Mouse (Mus musculus) megakaryocyte, embryonic 14.5 days (primary cell): Measurements from ENCODE around the gene Akap8. TPM values are rescaled to one million over a fixed set of nuclear protein-coding genes. Genes with fewer than 3 reads are reported as not detected.

ENCODE experiments used
- H3K27me3 ChIP-seq: replicated peaks from 2 replicates; pipeline ENCODE3; 2012; ENCODE audit warnings: inconsistent platforms
- H3K36me3 ChIP-seq: replicated peaks from 2 replicates; pipeline ENCODE3; 2012; ENCODE audit warnings: low read length, inconsistent platforms, mixed read lengths
- H3K4me1 ChIP-seq: 2 replicates; pipeline ENCODE4 v1.6.1; 2012; ENCODE audit warnings: inconsistent platforms
- H3K4me3 ChIP-seq: replicated peaks from 2 replicates; pipeline ENCODE3; 2012; ENCODE audit warnings: moderate library complexity, mild to moderate bottlenecking, inconsistent platforms
- H3K9me3 ChIP-seq: 2 replicates; pipeline ENCODE4 v1.6.1; 2012; ENCODE audit warnings: inconsistent platforms
- FLI1 ChIP-seq: IDR thresholded peaks from 2 replicates; pipeline ENCODE4 v1.6.1; 2012; ENCODE audit warnings: low read length, inconsistent platforms, mixed read lengths
- GATA1 ChIP-seq: IDR thresholded peaks from 3 replicates; pipeline ENCODE4 v1.6.1; 2012; ENCODE audit warnings: mixed read lengths, low read length, inconsistent platforms, borderline replicate concordance
- polyA plus RNA-seq: library from polyadenylated mRNA; stranded (reverse); fragments of >175 nt; gene quantifications from 2 replicates; pipeline ENCODE4 v1.2.3, GENCODE M21; 2012; ENCODE audit warnings: low replicate concordance; ENCODE audit not compliant: insufficient read depth

The Akap8 gene
- polyA plus RNA-seq, 1 experiment, result 67.7 TPM

GRCm38 (mm10) chr17:32349851-32350381 is 28.9 kb upstream of the Akap8 start:
- Histone ChIP-seq H3K27me3 (no peaks in the 10 kb centered on the region), H3K4me3 (peak overlapping the region; percentile 100)

GRCm38 (mm10) chr17:32349037-32349732 is 28.1 kb upstream of the Akap8 start:
- Histone ChIP-seq H3K27me3 (no peaks in the 10 kb centered on the region), H3K36me3 (peaks cover 42% of the 10 kb centered on the region), H3K4me3 (peak overlapping the region; percentile 100), H3K9me3 (no peaks in the 10 kb centered on the region), H3K4me1 (peaks cover 44% of the 10 kb centered on the region)
- TF ChIP-seq GATA1, result no peak
- no peak for TF ChIP-seq FLI1

More at GRCm38 (mm10) chr17:32349851-32350381, 28.9 kb upstream of the Akap8 start:
- H3K9me3 ChIP-seq, result no peaks in the 10 kb centered on the region
- peaks cover 42% of the 10 kb centered on the region for H3K4me1 ChIP-seq
- peaks cover 42% of the 10 kb centered on the region for H3K36me3 ChIP-seq
- no peak for TF ChIP-seq GATA1
- TF ChIP-seq FLI1, result no peak

GRCm38 (mm10) chr17:32348406-32348805 is 27.4 kb upstream of the Akap8 start:
- Histone ChIP-seq H3K27me3 (no peaks in the 10 kb centered on the region), H3K9me3 (no peaks in the 10 kb centered on the region), H3K4me1 (peaks cover 43% of the 10 kb centered on the region), H3K4me3 (peak overlapping the region; percentile 47), H3K36me3 (peaks cover 42% of the 10 kb centered on the region)
- no peak for TF ChIP-seq FLI1
- no peak for TF ChIP-seq GATA1

GRCm38 (mm10) chr17:32341102-32341501 is 20.1 kb upstream of the Akap8 start:
- peaks cover 70% of the 10 kb centered on the region for H3K4me1 ChIP-seq
- H3K4me3 ChIP-seq, result peak overlapping the region; percentile 43
- no peaks in the 10 kb centered on the region for H3K9me3 ChIP-seq
- TF ChIP-seq GATA1 (no peak), FLI1 (no peak)
- H3K36me3 ChIP-seq, result peaks cover 91% of the 10 kb centered on the region
- H3K27me3 ChIP-seq, result no peaks in the 10 kb centered on the region

GRCm38 (mm10) chr17:32340110-32340509 is 19.1 kb upstream of the Akap8 start:
- Histone ChIP-seq H3K27me3 (no peaks in the 10 kb centered on the region), H3K4me1 (peaks cover 75% of the 10 kb centered on the region), H3K4me3 (peak overlapping the region; percentile 38), H3K9me3 (no peaks in the 10 kb centered on the region), H3K36me3 (peaks cover 93% of the 10 kb centered on the region)
- TF ChIP-seq FLI1, result no peak
- no peak for TF ChIP-seq GATA1

- Histone ChIP-seq H3K27me3 (no peaks in the 10 kb centered on the region), H3K9me3 (no peaks in the 10 kb centered on the region), H3K4me3 (no peak overlapping the region), H3K36me3 (peaks cover 96% of the 10 kb centered on the region), H3K4me1 (peaks cover 54% of the 10 kb centered on the region)
- no peak for TF ChIP-seq GATA1
- no peak for TF ChIP-seq FLI1
These were observed 14.8 kb upstream of the Akap8 start for GRCm38 (mm10) chr17:32335869-32336268.

- Histone ChIP-seq H3K4me1 (peaks cover 45% of the 10 kb centered on the region), H3K4me3 (no peak overlapping the region), H3K9me3 (no peaks in the 10 kb centered on the region), H3K36me3 (peaks cover 97% of the 10 kb centered on the region), H3K27me3 (no peaks in the 10 kb centered on the region)
- TF ChIP-seq FLI1, result no peak
- no peak for TF ChIP-seq GATA1
These were observed 13.9 kb upstream of the Akap8 start for GRCm38 (mm10) chr17:32334921-32335320.

- Histone ChIP-seq H3K4me3 (no peak overlapping the region), H3K9me3 (no peaks in the 10 kb centered on the region), H3K36me3 (peaks cover 96% of the 10 kb centered on the region), H3K27me3 (no peaks in the 10 kb centered on the region), H3K4me1 (peaks cover 34% of the 10 kb centered on the region)
- TF ChIP-seq FLI1 (no peak), GATA1 (no peak)
These were observed 12.8 kb upstream of the Akap8 start for GRCm38 (mm10) chr17:32333675-32334303.

- H3K27me3 ChIP-seq, result no peaks in the 10 kb centered on the region
- TF ChIP-seq FLI1 (no peak), GATA1 (no peak)
- no peaks in the 10 kb centered on the region for H3K9me3 ChIP-seq
- H3K36me3 ChIP-seq, result peaks cover 84% of the 10 kb centered on the region
- no peak overlapping the region for H3K4me3 ChIP-seq
- H3K4me1 ChIP-seq, result peaks cover 20% of the 10 kb centered on the region
These were observed 6.5 kb upstream of the Akap8 start for GRCm38 (mm10) chr17:32327501-32327900.

- Histone ChIP-seq H3K27me3 (no peaks in the 10 kb centered on the region), H3K4me1 (peaks cover 51% of the 10 kb centered on the region), H3K4me3 (no peak overlapping the region), H3K9me3 (no peaks in the 10 kb centered on the region), H3K36me3 (peaks cover 53% of the 10 kb centered on the region)
- TF ChIP-seq FLI1 (no peak), GATA1 (no peak)
These were observed 1.8 kb upstream of the Akap8 start for GRCm38 (mm10) chr17:32322809-32323208.
